Mouse (Mus musculus): Measurements from ENCODE around the gene Prss46. TPM values are rescaled to one million over a fixed set of nuclear protein-coding genes. Genes with fewer than 3 reads are reported as not detected.
A peak's percentile ranks its signal among the peaks of the same experiment; 100 is the strongest.

The Prss46 gene
- total RNA-seq, 2 experiments from 2014 or later: not detected

GRCm38 (mm10) chr9:110857781-110858472 is 13.6 kb downstream of the Prss46 start, which contains the start of gene Prss50:
Prss50 (plus strand) TSS chr9:110857967.
- ATAC-seq (replicated peaks; ENCODE audit: low FRiP score, poor library complexity, severe bottlenecking): 0 out of 2 replicates have a peak, but pooled peaks have one; percentile 53

- no peak; the same call in 1 of the 2 replicates for ATAC-seq (replicated peaks; ENCODE audit: low FRiP score, poor library complexity, severe bottlenecking)
These were observed 14.2 kb downstream of the Prss46 start for GRCm38 (mm10) chr9:110858523-110858922.

- no peak for ATAC-seq (replicated peaks; ENCODE audit: low FRiP score, poor library complexity, severe bottlenecking)
These were observed 14.8 kb downstream of the Prss46 start for GRCm38 (mm10) chr9:110858967-110859596.

- no peak for ATAC-seq (replicated peaks; ENCODE audit: low FRiP score, poor library complexity, severe bottlenecking)
These were observed 26.7 kb downstream of the Prss46 start for GRCm38 (mm10) chr9:110871030-110871429.

- no peak for ATAC-seq (replicated peaks; ENCODE audit: low FRiP score, poor library complexity, severe bottlenecking)
These were observed 29.7 kb downstream of the Prss46 start for GRCm38 (mm10) chr9:110873681-110874659.

GRCm38 (mm10) chr9:110874660-110875191 is 30.4 kb downstream of the Prss46 start:
- ATAC-seq (replicated peaks; ENCODE audit: low FRiP score, poor library complexity, severe bottlenecking): no peak

GRCm38 (mm10) chr9:110875288-110875695 is 31.0 kb downstream of the Prss46 start:
- ATAC-seq (replicated peaks; ENCODE audit: low FRiP score, poor library complexity, severe bottlenecking): no peak

- ATAC-seq (replicated peaks; ENCODE audit: low FRiP score, poor library complexity, severe bottlenecking): no peak
These were observed 33.0 kb downstream of the Prss46 start for GRCm38 (mm10) chr9:110877353-110877752.

- no peak for ATAC-seq (replicated peaks; ENCODE audit: low FRiP score, poor library complexity, severe bottlenecking)
These were observed 33.6 kb downstream of the Prss46 start for GRCm38 (mm10) chr9:110877888-110878287.

GRCm38 (mm10) chr9:110879191-110879920 is 35.0 kb downstream of the Prss46 start, which contains the start of gene Als2cl:
Als2cl (plus strand) TSS chr9:110879870.
- no peak for ATAC-seq (replicated peaks; ENCODE audit: low FRiP score, poor library complexity, severe bottlenecking)

- ATAC-seq (replicated peaks; ENCODE audit: low FRiP score, poor library complexity, severe bottlenecking): no peak
These were observed 35.8 kb downstream of the Prss46 start, which contains the start of gene Tmie for GRCm38 (mm10) chr9:110879998-110880561. Tmie (minus strand) TSS chr9:110880113.

GRCm38 (mm10) chr9:110880772-110881171 is 36.5 kb downstream of the Prss46 start:
- no peak for ATAC-seq (replicated peaks; ENCODE audit: low FRiP score, poor library complexity, severe bottlenecking)

GRCm38 (mm10) chr9:110881953-110882352 is 37.6 kb downstream of the Prss46 start:
- no peak for ATAC-seq (replicated peaks; ENCODE audit: low FRiP score, poor library complexity, severe bottlenecking)

GRCm38 (mm10) chr9:110887388-110888303 is 43.3 kb downstream of the Prss46 start:
- ATAC-seq (replicated peaks; ENCODE audit: low FRiP score, poor library complexity, severe bottlenecking): no peak

- no peak for ATAC-seq (replicated peaks; ENCODE audit: low FRiP score, poor library complexity, severe bottlenecking)
These were observed 44.6 kb downstream of the Prss46 start for GRCm38 (mm10) chr9:110888935-110889334.

GRCm38 (mm10) chr9:110890026-110890783 is 45.9 kb downstream of the Prss46 start:
- no peak for ATAC-seq (replicated peaks; ENCODE audit: low FRiP score, poor library complexity, severe bottlenecking)
